Mouse (Mus musculus): Measurements from ENCODE around the gene Capn10.

Capn10 gene

GRCm38 (mm10) chr1:92937797-92938196, 3.6 kb downstream of the Capn10 start:
- no peak for TF ChIP-seq GATA4 (IDR thresholded peaks at IDR 0.05; ENCODE audit: insufficient replicate concordance, low read length)

- TF ChIP-seq GATA4 (IDR thresholded peaks at IDR 0.05; ENCODE audit: insufficient replicate concordance, low read length), result no peak
Measured at GRCm38 (mm10) chr1:92939746-92940145, 5.6 kb downstream of the Capn10 start.

GRCm38 (mm10) chr1:92943219-92943989, 9.2 kb downstream of the Capn10 start:
- TF ChIP-seq GATA4 (IDR thresholded peaks at IDR 0.05; ENCODE audit: insufficient replicate concordance, low read length), result no peak

GRCm38 (mm10) chr1:92947966-92948365, 13.8 kb downstream of the Capn10 start:
- TF ChIP-seq GATA4 (IDR thresholded peaks at IDR 0.05; ENCODE audit: insufficient replicate concordance, low read length), result no peak

- no peak for TF ChIP-seq GATA4 (IDR thresholded peaks at IDR 0.05; ENCODE audit: insufficient replicate concordance, low read length)
Measured at GRCm38 (mm10) chr1:92949426-92949825, 15.2 kb downstream of the Capn10 start.

- TF ChIP-seq GATA4 (IDR thresholded peaks at IDR 0.05; ENCODE audit: insufficient replicate concordance, low read length), result no peak
Measured at GRCm38 (mm10) chr1:92950607-92951006, 16.4 kb downstream of the Capn10 start, which contains the start of gene Gpr35. Gpr35 (plus strand) TSS chr1:92950865.

GRCm38 (mm10) chr1:92953641-92954040, 19.5 kb downstream of the Capn10 start:
- TF ChIP-seq GATA4 (IDR thresholded peaks at IDR 0.05; ENCODE audit: insufficient replicate concordance, low read length), result no peak

- TF ChIP-seq GATA4 (IDR thresholded peaks at IDR 0.05; ENCODE audit: insufficient replicate concordance, low read length), result peak; percentile 32; the same call in 1 of the 2 replicates
Measured at GRCm38 (mm10) chr1:92956571-92957335, 22.6 kb downstream of the Capn10 start.

GRCm38 (mm10) chr1:92958999-92959398, 24.8 kb downstream of the Capn10 start:
- TF ChIP-seq GATA4 (IDR thresholded peaks at IDR 0.05; ENCODE audit: insufficient replicate concordance, low read length), result no peak

GRCm38 (mm10) chr1:92971879-92972795, 38.0 kb downstream of the Capn10 start:
- no peak for TF ChIP-seq GATA4 (IDR thresholded peaks at IDR 0.05; ENCODE audit: insufficient replicate concordance, low read length)

- TF ChIP-seq GATA4 (IDR thresholded peaks at IDR 0.05; ENCODE audit: insufficient replicate concordance, low read length), result no peak
Measured at GRCm38 (mm10) chr1:92972854-92973253, 38.7 kb downstream of the Capn10 start.

GRCm38 (mm10) chr1:92976141-92976566, 42.0 kb downstream of the Capn10 start:
- TF ChIP-seq GATA4 (IDR thresholded peaks at IDR 0.05; ENCODE audit: insufficient replicate concordance, low read length), result no peak

- TF ChIP-seq GATA4 (IDR thresholded peaks at IDR 0.05; ENCODE audit: insufficient replicate concordance, low read length), result no peak
Measured at GRCm38 (mm10) chr1:92978645-92979044, 44.5 kb downstream of the Capn10 start.

GRCm38 (mm10) chr1:92979073-92979602, 45.0 kb downstream of the Capn10 start:
- TF ChIP-seq GATA4 (IDR thresholded peaks at IDR 0.05; ENCODE audit: insufficient replicate concordance, low read length), result no peak

Data from liver, adult (tissue).